Mouse (Mus musculus) kidney, postnatal 0 days (tissue): ENCODE results near the gene 1700037C18Rik. TPM values are rescaled to one million over a fixed set of nuclear protein-coding genes. Genes with fewer than 3 reads are reported as not detected.

ENCODE experiments used
- ATAC-seq: fragments of 200-750 bp; cut with Nextera tagmentation; replicated peaks from 2 replicates; pipeline ENCODE4 v1.8.0; 2017; ENCODE audit warnings: low read depth, moderate number of reproducible peaks, moderate TSS enrichment, moderate library complexity; ENCODE audit not compliant: low FRiP score
- DNase-seq: peaks from one replicate; pipeline ENCODE4 v3.0.0-alpha.2; 2016; ENCODE audit warnings: low spot score
- H3K27ac ChIP-seq: fragments of 300-500 bp; sonication (generic); 2 replicates; pipeline ENCODE4 v1.5.1; 2014; ENCODE audit warnings: mild to moderate bottlenecking
- H3K27me3 ChIP-seq: fragments of 300-500 bp; sonication (generic); 2 replicates; pipeline ENCODE4 v1.6.1; 2014; ENCODE audit warnings: low read length, mixed read lengths; ENCODE audit not compliant: insufficient read depth
- H3K36me3 ChIP-seq: fragments of 300-500 bp; sonication (generic); 2 replicates; pipeline ENCODE4 v1.6.1; 2014; ENCODE audit warnings: low read length, mixed read lengths; ENCODE audit not compliant: insufficient read depth
- H3K4me1 ChIP-seq: fragments of 300-500 bp; sonication (generic); replicated peaks from 2 replicates; pipeline ENCODE4 v1.6.1; 2014; ENCODE audit warnings: antibody characterized with exemption, low read length, mixed read lengths; ENCODE audit not compliant: insufficient read depth
- H3K4me2 ChIP-seq: fragments of 300-500 bp; sonication (generic); 2 replicates; pipeline ENCODE4 v1.6.1; 2014; ENCODE audit warnings: mild to moderate bottlenecking, low read length, moderate library complexity, mixed read lengths
- H3K4me3 ChIP-seq: fragments of 300-500 bp; sonication (generic); replicated peaks from 2 replicates; pipeline ENCODE4 v1.5.1; 2014; ENCODE audit warnings: low read depth, low read length
- H3K9ac ChIP-seq: fragments of 300-500 bp; sonication (generic); 2 replicates; pipeline ENCODE4 v1.6.1; 2014; ENCODE audit warnings: low read depth, low read length
- H3K9me3 ChIP-seq: fragments of 300-500 bp; sonication (generic); replicated peaks from 2 replicates; pipeline ENCODE4 v1.6.1; 2016; ENCODE audit warnings: low read length, inconsistent platforms, mixed read lengths
- CTCF ChIP-seq: IDR thresholded peaks from 2 replicates; pipeline ENCODE4 v1.5.1; 2016; ENCODE audit warnings: antibody characterized with exemption, low read depth, mild to moderate bottlenecking, moderate library complexity
- WGBS: fragments of 180-500 bp; shearing (Covaris S2); extraction: QIAGEN DNeasy Blood & Tissue Kit; methylation state at CpG from one replicate; pipeline ENCODE4 v1.1.7; 2014; 5-methylcytosine and 5-hydroxymethylcytosine counted together
- polyA plus RNA-seq: library from polyadenylated mRNA; unstranded; fragments of >200 nt; fragmentation: Nextera tagmentation; extraction: Ambion mirVana; gene quantifications from 2 replicates; pipeline ENCODE4 v1.2.1, GENCODE M21; 2015

The 1700037C18Rik gene
- polyA plus RNA-seq, 1 experiment from 2014 or later, result 11.4 TPM

GRCm38 (mm10) chr16:3929151-3929550 lies 20.7 kb upstream of the 1700037C18Rik start:
- no peak overlapping the region for H3K9ac ChIP-seq
- no peaks in the 10 kb centered on the region for H3K4me1 ChIP-seq
- no peak overlapping the region for H3K4me3 ChIP-seq
- no peak overlapping the region for H3K4me2 ChIP-seq
- 71% methylated on average over 7 of the region's 7 CpGs for WGBS
- ATAC-seq (no peak), DNase-seq (peak; percentile 8)
- H3K27ac ChIP-seq, result no peak overlapping the region
- H3K27me3 ChIP-seq, result no peaks in the 10 kb centered on the region
- no peak for TF ChIP-seq CTCF
- H3K9me3 ChIP-seq, result no peaks in the 10 kb centered on the region
- H3K36me3 ChIP-seq, result peaks cover 18% of the 10 kb centered on the region

- 50% methylated on average over 1 of the region's 1 CpGs for WGBS
- no peak overlapping the region for H3K4me2 ChIP-seq
- H3K4me1 ChIP-seq, result no peaks in the 10 kb centered on the region
- no peak overlapping the region for H3K9ac ChIP-seq
- ATAC-seq (no peak), DNase-seq (no peak)
- peaks cover 19% of the 10 kb centered on the region for H3K36me3 ChIP-seq
- TF ChIP-seq CTCF, result no peak
- no peaks in the 10 kb centered on the region for H3K27me3 ChIP-seq
- no peak overlapping the region for H3K4me3 ChIP-seq
- no peak overlapping the region for H3K27ac ChIP-seq
- no peaks in the 10 kb centered on the region for H3K9me3 ChIP-seq
Measured at GRCm38 (mm10) chr16:3928582-3928981, 20.1 kb upstream of the 1700037C18Rik start.

- Histone ChIP-seq H3K27ac (no peak overlapping the region), H3K27me3 (no peaks in the 10 kb centered on the region), H3K4me3 (no peak overlapping the region), H3K36me3 (peaks cover 10% of the 10 kb centered on the region), H3K9me3 (no peaks in the 10 kb centered on the region), H3K4me1 (no peaks in the 10 kb centered on the region), H3K4me2 (no peak overlapping the region), H3K9ac (no peak overlapping the region)
- ATAC-seq (no peak), DNase-seq (no peak)
- 40% methylated on average over 4 of the region's 4 CpGs for WGBS
- TF ChIP-seq CTCF, result no peak
Measured at GRCm38 (mm10) chr16:3923966-3924365, 15.5 kb upstream of the 1700037C18Rik start.

GRCm38 (mm10) chr16:3923515-3923914 lies 15.0 kb upstream of the 1700037C18Rik start:
- H3K9ac ChIP-seq, result no peak overlapping the region
- H3K4me2 ChIP-seq, result no peak overlapping the region
- H3K4me3 ChIP-seq, result no peak overlapping the region
- DNase-seq (no peak), ATAC-seq (no peak)
- H3K27ac ChIP-seq, result no peak overlapping the region
- peaks cover 9% of the 10 kb centered on the region for H3K36me3 ChIP-seq
- H3K9me3 ChIP-seq, result no peaks in the 10 kb centered on the region
- TF ChIP-seq CTCF, result no peak
- WGBS, result 79% methylated on average over 3 of the region's 3 CpGs
- H3K4me1 ChIP-seq, result no peaks in the 10 kb centered on the region
- no peaks in the 10 kb centered on the region for H3K27me3 ChIP-seq

- no peaks in the 10 kb centered on the region for H3K27me3 ChIP-seq
Measured at GRCm38 (mm10) chr16:3920756-3921155, 12.3 kb upstream of the 1700037C18Rik start.

GRCm38 (mm10) chr16:3909118-3909517 lies 629 bp upstream of the 1700037C18Rik start:
- H3K9ac ChIP-seq, result peak overlapping the region; percentile 82
- ATAC-seq (no peak), DNase-seq (peak; percentile 6)
- peaks cover 14% of the 10 kb centered on the region; the same call in 1 of the 2 replicates for H3K36me3 ChIP-seq
- H3K27me3 ChIP-seq, result no peaks in the 10 kb centered on the region
- peak overlapping the region; percentile 84 for H3K4me2 ChIP-seq
- H3K9me3 ChIP-seq, result no peaks in the 10 kb centered on the region
- peaks cover 5% of the 10 kb centered on the region for H3K4me1 ChIP-seq
- H3K4me3 ChIP-seq, result peak overlapping the region; percentile 63
- H3K27ac ChIP-seq, result 0 out of 2 replicates have a peak overlapping the region, but pooled peaks have one; percentile 76
- 5% methylated on average over 20 of the region's 20 CpGs for WGBS
- TF ChIP-seq CTCF, result no peak

More at GRCm38 (mm10) chr16:3920756-3921155, 12.3 kb upstream of the 1700037C18Rik start:
- H3K4me3 ChIP-seq, result no peak overlapping the region
- TF ChIP-seq CTCF, result no peak
- DNase-seq (no peak), ATAC-seq (no peak)
- H3K36me3 ChIP-seq, result peaks cover 10% of the 10 kb centered on the region
- H3K27ac ChIP-seq, result no peak overlapping the region
- no peaks in the 10 kb centered on the region for H3K9me3 ChIP-seq
- no peak overlapping the region for H3K4me2 ChIP-seq
- WGBS, result 94% methylated on average over 2 of the region's 2 CpGs
- no peak overlapping the region for H3K9ac ChIP-seq
- H3K4me1 ChIP-seq, result no peaks in the 10 kb centered on the region

GRCm38 (mm10) chr16:3907471-3907870 lies 1.0 kb downstream of the 1700037C18Rik start:
- DNase-seq (no peak), ATAC-seq (no peak)
- no peak overlapping the region for H3K9ac ChIP-seq
- peaks cover 18% of the 10 kb centered on the region; the same call in 1 of the 2 replicates for H3K36me3 ChIP-seq
- no peak overlapping the region for H3K4me2 ChIP-seq
- H3K9me3 ChIP-seq, result no peaks in the 10 kb centered on the region
- no peak overlapping the region for H3K27ac ChIP-seq
- TF ChIP-seq CTCF, result no peak
- 69% methylated on average over 2 of the region's 2 CpGs for WGBS
- no peak overlapping the region for H3K4me3 ChIP-seq
- peaks cover 5% of the 10 kb centered on the region for H3K4me1 ChIP-seq
- H3K27me3 ChIP-seq, result no peaks in the 10 kb centered on the region
